Mouse (Mus musculus) layer of hippocampus, postnatal 36 days (tissue): Measurements from ENCODE around the gene Sfta2. TPM values are rescaled to one million over a fixed set of nuclear protein-coding genes. Genes with fewer than 3 reads are reported as not detected.

ENCODE experiments used
- DNase-seq, 2 experiments: peaks; one replicate each; pipeline ENCODE4 v3.0.0; 2022
- total RNA-seq, 2 experiments: library from RNA; stranded (reverse); gene quantifications; 2 replicates each; pipeline ENCODE4 v1.2.3; 2021

Sfta2 gene
- total RNA-seq = not detected

GRCm38 (mm10) chr17:35601249-35601648 is at the start of gene Sfta2:
TSS of gene Sfta2 (plus strand) at chr17:35601549.
- DNase-seq = no peak

GRCm38 (mm10) chr17:35551881-35552414 is 49.4 kb upstream of the Sfta2 start, which contains the start of gene Cdsn:
TSS of gene Cdsn (plus strand) at chr17:35552128.
- no peak for DNase-seq

GRCm38 (mm10) chr17:35554321-35554720 is 47.0 kb upstream of the Sfta2 start:
- no peak for DNase-seq

GRCm38 (mm10) chr17:35554761-35555397 is 46.5 kb upstream of the Sfta2 start:
- DNase-seq = no peak

- no peak for DNase-seq
Measured at GRCm38 (mm10) chr17:35556186-35556765, 45.1 kb upstream of the Sfta2 start.

- DNase-seq = peak in 1 of 2 experiments; percentile 25
Measured at GRCm38 (mm10) chr17:35556812-35557211, 44.5 kb upstream of the Sfta2 start.

- no peak for DNase-seq
Measured at GRCm38 (mm10) chr17:35557351-35557750, 44.0 kb upstream of the Sfta2 start.

GRCm38 (mm10) chr17:35558216-35558615 is 43.1 kb upstream of the Sfta2 start:
- DNase-seq = no peak

GRCm38 (mm10) chr17:35567150-35567549 is 34.2 kb upstream of the Sfta2 start, which contains the start of gene 2300002M23Rik:
TSS of gene 2300002M23Rik (plus strand) at chr17:35567450.
- no peak for DNase-seq

GRCm38 (mm10) chr17:35567767-35568166 is 33.6 kb upstream of the Sfta2 start:
- no peak for DNase-seq

GRCm38 (mm10) chr17:35569091-35569944 is 32.0 kb upstream of the Sfta2 start:
- no peak for DNase-seq

GRCm38 (mm10) chr17:35570836-35571235 is 30.5 kb upstream of the Sfta2 start:
- no peak for DNase-seq

GRCm38 (mm10) chr17:35571477-35571876 is 29.9 kb upstream of the Sfta2 start:
- DNase-seq = no peak

GRCm38 (mm10) chr17:35578211-35578610 is 23.1 kb upstream of the Sfta2 start:
- peak; percentile 40 to 57 for DNase-seq

- no peak for DNase-seq
Measured at GRCm38 (mm10) chr17:35582900-35583299, 18.4 kb upstream of the Sfta2 start.

GRCm38 (mm10) chr17:35584330-35584937 is 16.9 kb upstream of the Sfta2 start:
- peak; percentile 69 to 75 for DNase-seq

GRCm38 (mm10) chr17:35587291-35587690 is 14.1 kb upstream of the Sfta2 start:
- no peak for DNase-seq

GRCm38 (mm10) chr17:35588387-35588786 is 13.0 kb upstream of the Sfta2 start:
- DNase-seq = no peak

GRCm38 (mm10) chr17:35590410-35591218 is 10.7 kb upstream of the Sfta2 start:
- DNase-seq = peak; percentile 68

GRCm38 (mm10) chr17:35591219-35591578 is 10.2 kb upstream of the Sfta2 start:
- DNase-seq = peak in 1 of 2 experiments; percentile 12

- DNase-seq = no peak
Measured at GRCm38 (mm10) chr17:35591731-35592130, 9.6 kb upstream of the Sfta2 start.

GRCm38 (mm10) chr17:35592131-35592530 is 9.2 kb upstream of the Sfta2 start:
- no peak for DNase-seq
